Mouse (Mus musculus): ENCODE measurements at regions not wholly inside any gene's neighbourhood (a gene's known extent, or its start where the extent isn't known, plus 50 kb on each side); places are given as distances from the start of the nearest gene placed in this dataset.

GRCm38 (mm10) chr11:6738163-6738562 is 79.8 kb downstream of the Ramp3 start:
- H3K9me3 ChIP-seq (replicated peaks; ENCODE audit: control insufficient read depth, insufficient read depth, low read length, poor library complexity, severe bottlenecking) = no peaks in the 10 kb centered on the region
- H3K4me1 ChIP-seq (ENCODE audit: control insufficient read depth, insufficient read depth, low read length) = no peaks in the 10 kb centered on the region

GRCm38 (mm10) chr11:6734746-6735430 is 76.6 kb downstream of the Ramp3 start:
- TF ChIP-seq EP300 (IDR thresholded peaks at IDR 0.05; ENCODE audit: insufficient read depth, low read depth, low read length) (no peak), CTCF (IDR thresholded peaks at IDR 0.05; ENCODE audit: low read depth, low read length) (no peak), POLR2A (IDR thresholded peaks at IDR 0.05; ENCODE audit: insufficient read depth, low read length) (no peak)
- H3K9ac ChIP-seq (ENCODE audit: low read depth, poor library complexity, severe bottlenecking) = no peak overlapping the region
- H3K9me3 ChIP-seq (replicated peaks; ENCODE audit: control insufficient read depth, insufficient read depth, low read length, poor library complexity, severe bottlenecking) = no peaks in the 10 kb centered on the region
- no peak overlapping the region for H3K4me3 ChIP-seq (ENCODE audit: low read depth, low read length)
- no peaks in the 10 kb centered on the region for H3K36me3 ChIP-seq (ENCODE audit: control insufficient read depth, insufficient read depth, low read length, poor library complexity, severe bottlenecking)
- no peaks in the 10 kb centered on the region for H3K4me1 ChIP-seq (ENCODE audit: control insufficient read depth, insufficient read depth, low read length)
- H3K27ac ChIP-seq (ENCODE audit: insufficient read depth, low read length) = no peak overlapping the region
- H3K27me3 ChIP-seq (ENCODE audit: control insufficient read depth, insufficient read depth, low read length, poor library complexity, severe bottlenecking) = no peaks in the 10 kb centered on the region

More at GRCm38 (mm10) chr11:6738163-6738562, 79.8 kb downstream of the Ramp3 start:
- no peaks in the 10 kb centered on the region for H3K27me3 ChIP-seq (ENCODE audit: control insufficient read depth, insufficient read depth, low read length, poor library complexity, severe bottlenecking)
- TF ChIP-seq CTCF (IDR thresholded peaks at IDR 0.05; ENCODE audit: low read depth, low read length) = no peak
- no peak for TF ChIP-seq EP300 (IDR thresholded peaks at IDR 0.05; ENCODE audit: insufficient read depth, low read depth, low read length)
- TF ChIP-seq POLR2A (IDR thresholded peaks at IDR 0.05; ENCODE audit: insufficient read depth, low read length) = no peak
- H3K36me3 ChIP-seq (ENCODE audit: control insufficient read depth, insufficient read depth, low read length, poor library complexity, severe bottlenecking) = no peaks in the 10 kb centered on the region
- no peak overlapping the region for H3K4me3 ChIP-seq (ENCODE audit: low read depth, low read length)
- H3K9ac ChIP-seq (ENCODE audit: low read depth, poor library complexity, severe bottlenecking) = no peak overlapping the region
- no peak overlapping the region for H3K27ac ChIP-seq (ENCODE audit: insufficient read depth, low read length)

- no peak overlapping the region for H3K9ac ChIP-seq (ENCODE audit: low read depth, poor library complexity, severe bottlenecking)
- H3K36me3 ChIP-seq (ENCODE audit: control insufficient read depth, insufficient read depth, low read length, poor library complexity, severe bottlenecking) = no peaks in the 10 kb centered on the region
- no peaks in the 10 kb centered on the region for H3K4me1 ChIP-seq (ENCODE audit: control insufficient read depth, insufficient read depth, low read length)
- TF ChIP-seq POLR2A (IDR thresholded peaks at IDR 0.05; ENCODE audit: insufficient read depth, low read length) = no peak
- H3K9me3 ChIP-seq (replicated peaks; ENCODE audit: control insufficient read depth, insufficient read depth, low read length, poor library complexity, severe bottlenecking) = 0 out of 2 replicates have a peak, but pooled peaks cover 2% of the 10 kb centered on the region
- no peak overlapping the region for H3K27ac ChIP-seq (ENCODE audit: insufficient read depth, low read length)
- no peaks in the 10 kb centered on the region for H3K27me3 ChIP-seq (ENCODE audit: control insufficient read depth, insufficient read depth, low read length, poor library complexity, severe bottlenecking)
- H3K4me3 ChIP-seq (ENCODE audit: low read depth, low read length) = no peak overlapping the region
These were observed 73.2 kb downstream of the Ramp3 start for GRCm38 (mm10) chr11:6731505-6731904.

Data from ES-Bruce4 (cell line).